Mouse (Mus musculus) limb, embryonic 14.5 days (tissue): ENCODE data around the gene Mtfp1. TPM values are rescaled to one million over a fixed set of nuclear protein-coding genes. Genes with fewer than 3 reads are reported as not detected.

ENCODE experiments used
- ATAC-seq: fragments of 200-750 bp; cut with Nextera tagmentation; 2 replicates; pipeline ENCODE4 v1.8.0; 2017; ENCODE audit warnings: low read depth, moderate number of reproducible peaks, moderate TSS enrichment; ENCODE audit not compliant: low FRiP score
- DNase-seq: peaks from one replicate; pipeline ENCODE4 v3.0.0-alpha.2; 2015; ENCODE audit warnings: low spot score
- H3K27ac ChIP-seq: fragments of 300-500 bp; sonication (generic); replicated peaks from 2 replicates; pipeline ENCODE4 v1.5.1; 2014; ENCODE audit warnings: low read depth, mild to moderate bottlenecking, low read length, moderate library complexity, mixed read lengths
- H3K27me3 ChIP-seq: fragments of 300-500 bp; sonication (generic); 2 replicates; pipeline ENCODE4 v1.6.1; 2014; ENCODE audit warnings: low read length, mixed read lengths; ENCODE audit not compliant: control insufficient read depth, insufficient read depth
- H3K36me3 ChIP-seq: fragments of 300-500 bp; sonication (generic); 2 replicates; pipeline ENCODE4 v1.6.1; 2014; ENCODE audit warnings: mild to moderate bottlenecking, low read length, moderate library complexity, mixed read lengths; ENCODE audit not compliant: control insufficient read depth, insufficient read depth
- H3K4me1 ChIP-seq: fragments of 300-500 bp; sonication (generic); 2 replicates; pipeline ENCODE4 v1.6.1; 2014; ENCODE audit warnings: antibody characterized with exemption, low read length, mixed read lengths; ENCODE audit not compliant: control insufficient read depth, insufficient read depth
- H3K4me2 ChIP-seq: fragments of 300-500 bp; sonication (generic); replicated peaks from 2 replicates; pipeline ENCODE4 v1.6.1; 2014; ENCODE audit warnings: low read depth, mild to moderate bottlenecking, low read length, moderate library complexity; ENCODE audit not compliant: severe bottlenecking
- H3K4me3 ChIP-seq: fragments of 300-500 bp; sonication (generic); replicated peaks from 2 replicates; pipeline ENCODE4 v1.5.1; 2014; ENCODE audit warnings: low read length
- H3K9ac ChIP-seq: fragments of 300-500 bp; sonication (generic); 2 replicates; pipeline ENCODE4 v1.6.1; 2014; ENCODE audit warnings: mild to moderate bottlenecking, low read depth, low read length, moderate library complexity; ENCODE audit not compliant: severe bottlenecking
- H3K9me3 ChIP-seq: fragments of 300-500 bp; sonication (generic); 2 replicates; pipeline ENCODE4 v1.6.1; 2016; ENCODE audit warnings: low read length; ENCODE audit not compliant: control insufficient read depth
- POLR2A ChIP-seq: fragments of 200-500 bp; IDR thresholded peaks from 2 replicates; pipeline ENCODE4 v1.8.0; 2012; ENCODE audit warnings: inconsistent platforms, mild to moderate bottlenecking, moderate library complexity, borderline replicate concordance; ENCODE audit not compliant: insufficient read depth, insufficient read length; ENCODE audit errors: extremely low read depth
- WGBS: fragments of 180-500 bp; shearing (Covaris S2); extraction: QIAGEN DNeasy Blood & Tissue Kit; methylation state at CpG from one replicate; pipeline ENCODE4 v1.1.7; 2014; 5-methylcytosine and 5-hydroxymethylcytosine counted together
- polyA plus RNA-seq, 2 experiments: library from polyadenylated mRNA; depleted of rRNA in 1 of 2; stranded (reverse) in 1 of 2; unstranded in 1 of 2; fragments of >200 nt; fragmentation: Nextera tagmentation in 1 of 2; extraction: Ambion mirVana in 1 of 2; gene quantifications; 2 replicates each; pipeline versions ENCODE4 v1.2.1 to v1.2.3; 2012 to 2014

The Mtfp1 gene
- polyA plus RNA-seq, 2 experiments: 4.7 to 5.3 TPM

- no peak overlapping the region for H3K27ac ChIP-seq
- H3K4me1 ChIP-seq: no peaks in the 10 kb centered on the region
- H3K4me2 ChIP-seq: no peak overlapping the region
- no peaks in the 10 kb centered on the region for H3K27me3 ChIP-seq
- 83% methylated on average over 4 of the region's 4 CpGs for WGBS
- no peak for ATAC-seq
- H3K9ac ChIP-seq: no peak overlapping the region
- H3K4me3 ChIP-seq: no peak overlapping the region
- H3K9me3 ChIP-seq: no peaks in the 10 kb centered on the region
- TF ChIP-seq POLR2A: no peak
- no peak for DNase-seq
- H3K36me3 ChIP-seq: no peaks in the 10 kb centered on the region
These were observed 32.7 kb downstream of the Mtfp1 start for GRCm38 (mm10) chr11:4062523-4062922.

GRCm38 (mm10) chr11:4060866-4061575, 34.2 kb downstream of the Mtfp1 start:
- TF ChIP-seq POLR2A: no peak
- Histone ChIP-seq H3K9ac (no peak overlapping the region), H3K9me3 (no peaks in the 10 kb centered on the region), H3K4me3 (no peak overlapping the region), H3K36me3 (no peaks in the 10 kb centered on the region), H3K27me3 (no peaks in the 10 kb centered on the region), H3K4me2 (no peak overlapping the region), H3K27ac (no peak overlapping the region), H3K4me1 (no peaks in the 10 kb centered on the region)
- no peak for ATAC-seq
- no peak for DNase-seq
- WGBS: 63% methylated on average over 5 of the region's 5 CpGs

GRCm38 (mm10) chr11:4053586-4053985, 41.7 kb downstream of the Mtfp1 start:
- TF ChIP-seq POLR2A: no peak
- DNase-seq (peak; percentile 37), ATAC-seq (no peak)
- no peak overlapping the region for H3K4me3 ChIP-seq
- 14% methylated on average over 5 of the region's 5 CpGs for WGBS
- H3K36me3 ChIP-seq: no peaks in the 10 kb centered on the region
- H3K9me3 ChIP-seq: no peaks in the 10 kb centered on the region
- H3K27ac ChIP-seq: no peak overlapping the region
- no peak overlapping the region for H3K9ac ChIP-seq
- no peak overlapping the region for H3K4me2 ChIP-seq
- no peaks in the 10 kb centered on the region for H3K27me3 ChIP-seq
- no peaks in the 10 kb centered on the region for H3K4me1 ChIP-seq

- H3K9ac ChIP-seq: no peak overlapping the region
- no peaks in the 10 kb centered on the region for H3K27me3 ChIP-seq
- no peak for ATAC-seq
- H3K27ac ChIP-seq: no peak overlapping the region
- no peaks in the 10 kb centered on the region for H3K4me1 ChIP-seq
- DNase-seq: no peak
- 84% methylated on average over 6 of the region's 6 CpGs for WGBS
- H3K4me3 ChIP-seq: no peak overlapping the region
- no peak overlapping the region for H3K4me2 ChIP-seq
- no peak for TF ChIP-seq POLR2A
- H3K9me3 ChIP-seq: no peaks in the 10 kb centered on the region
- no peaks in the 10 kb centered on the region for H3K36me3 ChIP-seq
These were observed 46.8 kb downstream of the Mtfp1 start for GRCm38 (mm10) chr11:4048438-4048837.

- Histone ChIP-seq H3K4me2 (no peak overlapping the region), H3K9me3 (no peaks in the 10 kb centered on the region), H3K27me3 (no peaks in the 10 kb centered on the region), H3K36me3 (no peaks in the 10 kb centered on the region), H3K4me3 (no peak overlapping the region), H3K9ac (no peak overlapping the region), H3K27ac (no peak overlapping the region), H3K4me1 (no peaks in the 10 kb centered on the region)
- 91% methylated on average over 2 of the region's 2 CpGs for WGBS
- TF ChIP-seq POLR2A: no peak
- ATAC-seq (no peak), DNase-seq (no peak)
These were observed 47.5 kb downstream of the Mtfp1 start for GRCm38 (mm10) chr11:4047766-4048165.
